Mouse (Mus musculus) cerebellum, adult 18-20 months (tissue): Measurements from ENCODE around the gene Baiap2l1.

Source experiments
- DNase-seq, 2 experiments: peaks; one replicate each; pipeline ENCODE4 v3.0.0; 2021

The Baiap2l1 gene

DNA sequence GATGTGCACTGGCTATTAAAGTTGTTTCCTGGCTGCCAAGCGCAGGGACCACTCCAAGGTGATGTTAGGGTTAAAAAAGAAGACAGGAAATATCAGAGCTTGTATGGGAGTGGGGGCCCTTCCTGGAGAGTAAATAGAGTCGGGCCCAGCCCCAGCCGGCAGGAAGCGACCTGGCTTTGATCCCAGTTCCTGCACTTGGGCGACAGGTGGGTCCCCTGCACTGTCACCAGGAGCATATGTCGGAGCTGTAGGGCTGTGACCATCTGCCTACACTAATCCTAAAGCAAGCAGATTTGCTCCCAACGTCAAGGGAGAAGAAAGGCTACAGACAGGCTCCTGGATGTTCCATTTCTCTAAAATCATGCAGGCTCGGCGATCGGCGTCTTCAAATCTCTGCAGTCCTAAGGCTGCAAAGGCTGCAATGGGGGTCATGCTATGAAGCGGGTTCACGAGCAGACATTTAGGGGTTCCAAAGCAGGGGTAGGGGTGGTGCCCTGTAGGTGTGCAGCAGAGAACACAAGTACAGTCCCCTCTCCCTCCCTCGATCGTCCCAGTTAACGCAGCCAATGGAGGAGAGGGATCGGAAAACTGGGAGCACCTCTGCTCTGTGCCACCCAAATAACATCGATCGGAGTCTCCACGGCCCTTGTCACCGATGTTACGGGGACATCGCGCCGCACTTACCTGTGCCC lies 135.0 kb downstream of the Baiap2l1 start:
- peak; percentile 87 to 89 for DNase-seq

DNA sequence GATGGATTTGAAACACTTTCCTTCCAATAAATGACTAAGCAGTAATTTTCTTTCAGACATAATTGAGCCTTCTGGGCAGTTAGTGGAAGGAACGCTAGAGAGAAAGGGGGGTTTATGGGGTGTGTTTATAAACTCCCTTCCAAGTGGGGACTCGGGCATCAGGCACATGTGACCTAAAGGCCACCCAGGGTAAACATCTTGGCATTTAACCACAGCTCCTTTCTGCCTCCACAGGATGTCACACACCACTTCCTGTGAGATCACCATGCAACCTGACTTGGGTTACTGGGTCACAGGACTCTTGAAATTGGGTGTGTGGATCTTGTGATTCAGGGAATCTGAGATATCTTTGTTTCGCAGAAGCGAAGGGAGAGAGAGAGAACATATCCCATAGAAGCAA lies 136.6 kb downstream of the Baiap2l1 start:
- peak; percentile 16 to 23 for DNase-seq

DNA sequence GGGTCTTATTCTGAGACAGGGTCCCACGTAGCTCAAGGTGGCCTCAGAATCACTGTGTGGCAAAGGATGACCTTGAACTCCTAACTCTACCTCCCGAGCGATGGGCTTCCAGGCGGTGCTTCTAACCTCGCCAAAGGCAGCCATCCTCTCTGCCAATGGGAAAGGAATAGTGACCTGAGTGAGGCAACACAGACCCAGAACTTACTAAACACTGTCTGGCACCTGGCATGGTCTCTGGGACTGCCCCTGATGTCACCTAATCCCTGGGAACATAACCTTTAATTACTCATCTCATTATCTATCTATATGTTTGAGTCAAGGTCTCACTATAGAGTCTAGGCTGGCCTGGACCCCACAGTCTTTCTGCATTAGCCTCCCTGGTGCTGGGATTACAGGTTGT lies 138.0 kb downstream of the Baiap2l1 start:
- DNase-seq, result peak in 1 of 2 experiments; percentile 8

DNA sequence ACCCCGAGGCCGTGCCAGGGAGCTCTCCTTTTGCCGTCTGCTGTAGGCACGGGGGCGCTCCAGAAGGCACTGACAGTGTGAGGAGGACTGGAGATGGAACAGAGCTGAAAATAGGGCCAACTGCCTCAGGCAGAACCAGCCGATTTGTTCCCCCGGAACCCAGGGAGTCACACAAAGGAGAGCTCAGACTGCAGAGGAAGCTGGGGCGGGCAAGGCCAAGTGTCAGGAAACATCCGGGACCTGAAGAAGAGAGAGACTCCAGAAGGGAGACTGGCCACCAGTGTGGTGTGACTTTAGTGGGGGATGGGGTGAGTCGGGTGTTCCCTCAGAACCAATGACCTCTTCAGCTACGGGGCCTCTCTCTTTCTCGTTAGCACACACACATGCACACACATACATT lies 138.6 kb downstream of the Baiap2l1 start:
- DNase-seq, result peak; percentile 23 to 33

DNA sequence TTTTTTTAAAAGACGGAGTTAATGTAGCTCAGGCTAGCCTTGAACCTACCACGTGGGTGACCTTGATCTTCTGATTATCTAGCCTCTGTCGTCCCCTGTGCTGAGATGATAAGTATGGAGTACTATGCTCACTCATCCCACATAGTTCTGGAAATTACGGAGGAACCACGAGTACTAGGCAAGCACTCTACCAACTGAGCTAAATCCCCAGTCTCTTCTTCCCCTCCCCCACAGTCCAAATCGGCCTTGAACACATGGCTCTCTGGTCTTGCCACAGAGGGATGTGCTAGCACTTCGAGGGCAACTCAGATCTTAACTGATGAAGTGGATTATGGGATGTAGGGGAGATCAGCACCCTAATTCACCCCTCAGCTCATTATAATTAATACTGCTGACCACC lies 139.9 kb downstream of the Baiap2l1 start:
- DNase-seq, result peak in 1 of 2 experiments; percentile 5

DNA sequence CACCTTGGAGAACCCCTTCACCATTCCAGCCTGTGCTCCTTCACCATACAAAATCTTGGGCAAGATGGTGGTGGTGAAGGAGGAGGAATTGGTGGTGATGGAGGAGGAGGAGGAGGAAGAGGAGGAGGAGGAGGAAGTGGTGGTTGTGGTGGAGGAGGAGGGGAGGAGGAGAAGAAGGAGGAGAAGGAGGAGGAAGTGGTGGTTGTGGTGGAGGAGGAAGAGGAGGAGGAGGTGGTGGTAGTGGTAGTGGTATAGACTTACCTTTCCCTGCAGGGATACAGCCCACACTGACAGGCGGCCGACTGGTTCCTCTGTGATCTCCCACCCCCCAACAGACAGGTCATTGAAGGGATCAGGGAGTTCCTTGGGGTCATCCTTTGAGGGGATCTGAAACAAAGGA lies 141.9 kb downstream of the Baiap2l1 start:
- DNase-seq, result no peak
